Mouse (Mus musculus) thymus, postnatal 36 days (tissue): Measurements from ENCODE around the gene Ppp1r21.

Source experiments
- DNase-seq, 2 experiments: peaks; one replicate each; pipeline ENCODE4 v3.0.0; 2022; ENCODE audit warnings: mixed read lengths in 2 of 2

Gene Ppp1r21

GRCm38 (mm10) chr17:88578522-88579242, 48.8 kb downstream of the Ppp1r21 start:
- DNase-seq: no peak

- no peak for DNase-seq
These were observed 50.6 kb downstream of the Ppp1r21 start for GRCm38 (mm10) chr17:88580556-88580955.

- peak; percentile 44 to 64 for DNase-seq
These were observed 51.6 kb downstream of the Ppp1r21 start for GRCm38 (mm10) chr17:88581511-88582021.

- no peak for DNase-seq
These were observed 53.1 kb downstream of the Ppp1r21 start for GRCm38 (mm10) chr17:88582999-88583398.

GRCm38 (mm10) chr17:88583411-88583810, 53.5 kb downstream of the Ppp1r21 start:
- no peak for DNase-seq

- DNase-seq: no peak
These were observed 57.5 kb downstream of the Ppp1r21 start for GRCm38 (mm10) chr17:88587371-88587770.

GRCm38 (mm10) chr17:88588228-88588627, 58.3 kb downstream of the Ppp1r21 start:
- no peak for DNase-seq

- DNase-seq: no peak
These were observed 60.3 kb downstream of the Ppp1r21 start for GRCm38 (mm10) chr17:88590251-88590650.

GRCm38 (mm10) chr17:88595071-88595470, 65.2 kb downstream of the Ppp1r21 start:
- no peak for DNase-seq

- no peak for DNase-seq
These were observed 66.2 kb downstream of the Ppp1r21 start for GRCm38 (mm10) chr17:88596068-88596467.

GRCm38 (mm10) chr17:88596544-88597221, 66.8 kb downstream of the Ppp1r21 start:
- peak; percentile 77 to 78 for DNase-seq

- peak; percentile 31 to 36 for DNase-seq
These were observed 67.5 kb downstream of the Ppp1r21 start, which contains the start of gene Ston1 for GRCm38 (mm10) chr17:88597222-88598055. Ston1 (plus strand) TSS chr17:88597684.

GRCm38 (mm10) chr17:88598056-88598420, 68.1 kb downstream of the Ppp1r21 start:
- no peak for DNase-seq

- no peak for DNase-seq
These were observed 68.9 kb downstream of the Ppp1r21 start for GRCm38 (mm10) chr17:88598570-88599368.

GRCm38 (mm10) chr17:88600492-88601026, 70.6 kb downstream of the Ppp1r21 start:
- DNase-seq: no peak

- no peak for DNase-seq
These were observed 74.0 kb downstream of the Ppp1r21 start for GRCm38 (mm10) chr17:88603943-88604342.

- no peak for DNase-seq
These were observed 76.1 kb downstream of the Ppp1r21 start for GRCm38 (mm10) chr17:88606056-88606455.

GRCm38 (mm10) chr17:88609361-88609760, 79.4 kb downstream of the Ppp1r21 start:
- no peak for DNase-seq

- no peak for DNase-seq
These were observed 81.1 kb downstream of the Ppp1r21 start for GRCm38 (mm10) chr17:88611057-88611456.

- DNase-seq: no peak
These were observed 83.3 kb downstream of the Ppp1r21 start for GRCm38 (mm10) chr17:88613172-88613571.

GRCm38 (mm10) chr17:88613721-88614120, 83.8 kb downstream of the Ppp1r21 start:
- DNase-seq: no peak

- no peak for DNase-seq
These were observed 84.3 kb downstream of the Ppp1r21 start for GRCm38 (mm10) chr17:88614234-88614633.
